Mouse (Mus musculus) layer of hippocampus, adult 6 months (tissue): ENCODE measurements around the gene Cip2a. TPM values are rescaled to one million over a fixed set of nuclear protein-coding genes. Genes with fewer than 3 reads are reported as not detected.

Experiments
- long read RNA-seq, 2 experiments: library from polyadenylated mRNA; unstranded; transcript quantifications; one replicate each; pipeline ENCODE4 v2.0.0; 2019 to 2020
- polyA plus RNA-seq: library from polyadenylated mRNA; unstranded; fragments of <200 nt; fragmentation: Nextera tagmentation; gene quantifications from 2 replicates; pipeline ENCODE4 v1.2.3, GENCODE M21; 2021

Cip2a gene
- 0.63 TPM in 2 replicates for polyA plus RNA-seq
- long read RNA-seq, experiment 1, partial matches to known transcripts = 1 of 1 reads
- long read RNA-seq, experiment 1, other reads (novel, unspliced or antisense) = 0 of 1 reads
- long read RNA-seq, experiment 2, partial matches to known transcripts = 0 of 1 reads
- long read RNA-seq, experiment 2, other reads (novel, unspliced or antisense) = 0 of 1 reads

GRCm38 (mm10) chr16:48993559-48994342, at the start of gene Cip2a, which contains the start of gene Dzip3:
Gene Cip2a, plus strand, starts transcription at chr16:48994185.
Gene Dzip3, minus strand, starts transcription at chr16:48994165.

GRCm38 (mm10) chr16:49057186-49057585, 63.2 kb downstream of the Cip2a start, which contains the start of gene Myh15:
Gene Myh15, plus strand, starts transcription at chr16:49057486.

Other genes with a start within 250 kb of the Cip2a start
- not detected in 2 replicates for gene Trat1, start 222.2 kb upstream of the Cip2a start, polyA plus RNA-seq
- gene Retnlb, start 177.3 kb upstream of the Cip2a start, polyA plus RNA-seq = not detected in 2 replicates
- not detected in 2 replicates for gene Retnla, start 151.6 kb upstream of the Cip2a start, polyA plus RNA-seq
- not detected in 2 replicates for gene Retnlg, start 121.6 kb upstream of the Cip2a start, polyA plus RNA-seq
- gene Dzip3, start within 50 bp of the Cip2a start, polyA plus RNA-seq = 17.1 and 19.5 TPM in 2 replicates
- gene Myh15, start 63.3 kb downstream of the Cip2a start, polyA plus RNA-seq = 0.56 and 0.64 TPM in 2 replicates